Mouse (Mus musculus): ENCODE data around the gene Ssr3. TPM values are rescaled to one million over a fixed set of nuclear protein-coding genes. Genes with fewer than 3 reads are reported as not detected.

Ssr3 gene
- polyA plus RNA-seq, 1 experiment from 2014 or later, result 247 TPM

DNA sequence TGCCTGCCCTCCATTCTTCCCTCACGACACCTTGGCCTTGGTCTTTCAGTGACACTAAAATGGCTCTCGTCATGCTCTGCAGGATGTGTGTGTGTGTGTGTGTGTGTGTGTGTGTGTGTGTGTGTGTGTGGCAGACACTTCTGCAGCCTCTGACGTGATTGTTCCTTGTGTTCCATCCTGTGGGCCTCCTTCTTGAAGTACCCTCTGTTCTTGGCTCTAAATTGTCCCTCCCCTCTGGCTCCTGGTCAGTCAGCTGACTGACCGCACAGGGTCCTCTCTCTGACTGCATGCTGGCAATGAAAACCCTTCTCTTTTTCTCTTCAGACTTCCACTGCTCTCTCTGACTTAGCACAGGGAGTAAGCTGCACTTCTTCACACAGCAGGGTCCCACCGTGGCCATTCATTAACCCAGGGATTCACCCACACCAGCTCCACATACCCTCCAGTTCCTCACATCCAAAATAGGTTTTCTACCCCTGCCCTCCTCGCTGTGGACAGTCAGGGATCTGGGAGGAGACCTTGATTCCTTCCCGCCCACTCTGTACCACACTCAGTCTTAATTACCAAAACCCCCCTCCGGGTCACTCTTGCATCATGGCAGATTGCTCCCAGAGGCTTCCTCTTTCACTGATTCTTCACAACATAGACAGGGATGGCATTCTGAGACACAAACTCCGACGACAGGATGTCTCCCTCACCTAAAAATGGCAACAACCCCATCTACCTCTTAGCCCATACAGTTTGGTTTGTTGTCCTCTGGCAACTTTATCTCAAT, 39.0 kb downstream of the Ssr3 start:
- WGBS, result 78% methylated on average over 10 of the region's 10 CpGs
- Histone ChIP-seq H3K9me3 (no peaks in the 10 kb centered on the region), H3K4me1 (replicated peaks) (no peaks in the 10 kb centered on the region), H3K4me3 (replicated peaks) (no peak overlapping the region), H3K4me2 (no peak overlapping the region), H3K27me3 (no peaks in the 10 kb centered on the region), H3K9ac (replicated peaks) (no peak overlapping the region), H3K27ac (no peak overlapping the region), H3K36me3 (no peaks in the 10 kb centered on the region)
- ATAC-seq (ENCODE audit: insufficient number of reproducible peaks, insufficient read depth, low FRiP score, low TSS enrichment, low read depth), result no peak

DNA sequence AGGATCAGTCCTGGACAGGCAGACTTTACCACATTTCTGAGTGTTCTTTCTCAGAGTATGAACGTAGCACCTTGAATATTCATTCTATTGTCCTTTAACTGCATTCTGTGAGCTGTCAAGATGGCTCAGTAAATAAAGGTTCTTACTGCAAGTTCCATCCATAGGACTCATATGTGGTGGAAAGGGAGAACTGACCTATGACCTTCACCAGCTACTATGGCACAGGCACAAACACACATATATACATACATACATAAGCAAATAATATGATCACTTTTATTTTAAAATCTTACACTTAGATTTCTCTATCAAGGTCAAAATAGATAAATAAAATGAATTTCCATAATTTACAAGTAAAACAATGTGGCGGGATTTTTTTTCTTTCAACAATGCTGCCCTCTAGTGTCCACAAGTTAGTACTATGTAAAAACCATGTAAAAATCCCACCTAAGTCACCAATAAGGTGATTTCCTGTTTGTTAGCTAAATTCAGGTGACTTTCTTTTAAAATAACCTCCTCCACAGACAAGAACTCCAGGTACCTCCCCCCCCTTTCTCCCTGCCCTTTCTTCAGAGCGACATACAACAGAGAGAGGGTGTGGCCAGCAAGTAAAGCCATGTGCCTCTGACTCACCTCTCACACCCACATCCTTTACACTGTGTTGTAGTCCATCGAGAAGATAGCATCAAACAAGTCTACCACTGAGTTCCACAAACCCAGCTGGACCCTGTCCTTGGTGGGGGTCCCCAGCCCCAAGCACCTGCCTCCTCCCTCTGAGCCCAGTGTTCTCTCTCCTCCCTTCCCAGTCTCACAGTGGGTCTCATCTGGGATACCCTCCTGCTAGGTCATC, 39.9 kb downstream of the Ssr3 start:
- Histone ChIP-seq H3K36me3 (no peaks in the 10 kb centered on the region), H3K4me3 (replicated peaks) (no peak overlapping the region), H3K4me1 (replicated peaks) (no peaks in the 10 kb centered on the region), H3K4me2 (no peak overlapping the region), H3K9ac (replicated peaks) (no peak overlapping the region), H3K27ac (no peak overlapping the region), H3K9me3 (no peaks in the 10 kb centered on the region), H3K27me3 (no peaks in the 10 kb centered on the region)
- WGBS, result 46% methylated on average over 4 of the region's 4 CpGs
- ATAC-seq (ENCODE audit: insufficient number of reproducible peaks, insufficient read depth, low FRiP score, low TSS enrichment, low read depth), result no peak

DNA sequence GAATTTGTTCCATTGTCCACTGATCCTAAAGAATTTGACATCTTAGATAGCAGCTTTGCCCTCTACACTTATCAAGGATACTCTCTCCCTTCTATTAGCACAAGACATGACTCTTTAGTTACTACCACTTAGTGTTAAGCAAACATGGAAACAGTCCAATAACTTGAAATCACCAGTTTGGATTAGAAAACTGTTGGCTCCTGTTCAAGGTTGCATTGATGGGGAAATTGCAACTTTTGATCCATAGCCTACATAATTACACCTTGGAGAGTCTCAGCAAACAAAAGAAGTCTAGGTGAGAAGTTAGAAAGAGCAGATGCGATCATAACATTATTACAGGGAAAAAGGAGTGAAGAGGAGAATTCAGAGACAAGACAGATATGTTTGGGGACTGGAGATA, 46.2 kb downstream of the Ssr3 start:
- ATAC-seq (ENCODE audit: insufficient number of reproducible peaks, insufficient read depth, low FRiP score, low TSS enrichment, low read depth), result no peak
- H3K36me3 ChIP-seq, result no peaks in the 10 kb centered on the region
- no peaks in the 10 kb centered on the region for H3K27me3 ChIP-seq
- 94% methylated on average over 1 of the region's 1 CpGs for WGBS
- no peaks in the 10 kb centered on the region for H3K9me3 ChIP-seq
- H3K4me3 ChIP-seq (replicated peaks), result no peak overlapping the region
- no peak overlapping the region for H3K4me2 ChIP-seq
- H3K27ac ChIP-seq, result no peak overlapping the region
- no peaks in the 10 kb centered on the region for H3K4me1 ChIP-seq (replicated peaks)
- H3K9ac ChIP-seq (replicated peaks), result no peak overlapping the region

DNA sequence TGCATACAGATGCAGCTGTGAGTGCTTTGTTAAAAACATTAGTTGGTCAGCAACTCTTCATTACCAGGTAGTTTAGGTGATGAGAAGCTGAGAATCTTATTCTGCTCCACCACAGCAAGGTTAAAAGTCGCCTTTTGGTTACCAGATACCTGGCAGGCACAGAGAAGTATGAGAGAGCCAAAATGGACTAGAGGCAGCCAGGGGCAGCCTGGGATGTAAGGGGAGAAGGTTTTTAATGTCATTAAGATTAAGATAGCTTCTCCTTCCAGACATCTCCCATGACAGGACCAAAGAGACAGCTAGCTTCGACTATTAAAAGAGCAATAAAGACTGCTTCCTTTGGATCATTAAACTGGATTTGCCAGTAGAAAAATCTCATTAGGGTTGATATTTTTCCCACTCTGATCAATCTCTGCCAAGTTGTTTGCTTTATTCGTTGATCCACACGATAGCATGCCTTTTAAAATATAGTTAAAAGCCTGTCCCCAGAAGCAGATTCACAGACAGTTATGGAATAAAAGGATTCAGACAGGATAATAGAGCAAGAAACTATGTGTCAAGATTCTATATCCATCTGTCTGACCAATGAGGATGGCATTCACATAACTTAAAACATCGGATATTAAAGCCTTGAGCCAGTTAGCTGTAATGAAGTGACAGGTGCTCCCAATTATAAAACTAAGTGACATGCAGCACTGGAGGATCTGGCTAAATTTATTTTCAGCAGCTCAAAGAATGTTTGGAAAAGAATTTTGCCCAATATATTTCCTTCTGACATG, 52.1 kb downstream of the Ssr3 start:
- ATAC-seq (ENCODE audit: insufficient number of reproducible peaks, insufficient read depth, low FRiP score, low TSS enrichment, low read depth), result no peak

DNA sequence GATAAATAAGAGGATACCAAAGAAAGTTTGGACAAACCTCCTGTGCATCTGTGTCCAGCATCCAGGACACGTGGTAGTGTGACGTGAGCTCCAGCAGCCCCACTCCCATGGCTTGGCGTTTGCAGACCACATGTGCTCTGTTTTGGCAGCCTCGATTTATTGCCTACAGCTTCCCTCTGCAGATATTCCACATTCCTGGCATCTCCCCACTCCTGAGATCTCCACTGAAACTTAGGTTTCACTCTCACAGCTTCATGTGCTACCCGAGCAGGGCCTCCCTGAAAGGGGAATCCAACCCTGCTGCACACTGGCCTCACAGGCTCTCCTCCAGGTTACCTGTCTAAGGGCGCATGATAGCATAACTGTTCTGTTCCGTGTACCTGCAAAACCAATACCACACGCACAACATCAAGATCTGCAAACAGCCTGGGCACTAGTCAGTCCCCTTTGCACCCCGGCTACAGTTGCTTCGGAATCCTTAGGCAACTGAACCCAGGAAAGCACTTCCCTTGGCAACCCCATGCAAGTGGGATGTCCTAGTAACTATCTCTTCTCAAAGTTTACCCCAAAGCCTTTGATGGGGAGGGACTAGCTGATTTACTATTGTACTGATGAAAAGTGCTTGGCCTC, 54.5 kb downstream of the Ssr3 start:
- peak; percentile 78 for ATAC-seq (ENCODE audit: insufficient number of reproducible peaks, insufficient read depth, low FRiP score, low TSS enrichment, low read depth)
- no peaks in the 10 kb centered on the region for H3K9me3 ChIP-seq
- H3K27ac ChIP-seq, result 0 out of 2 replicates have a peak overlapping the region, but pooled peaks have one; percentile 45
- peaks cover 6% of the 10 kb centered on the region; the same call in 1 of the 2 replicates for H3K4me1 ChIP-seq (replicated peaks)
- H3K27me3 ChIP-seq, result no peaks in the 10 kb centered on the region
- 52% methylated on average over 10 of the region's 10 CpGs for WGBS
- H3K4me3 ChIP-seq (replicated peaks), result no peak overlapping the region
- no peak overlapping the region for H3K4me2 ChIP-seq
- H3K9ac ChIP-seq (replicated peaks), result no peak overlapping the region
- no peaks in the 10 kb centered on the region for H3K36me3 ChIP-seq

More for the DNA sequence above, 52.1 kb downstream of the Ssr3 start:
- 71% methylated on average over 5 of the region's 5 CpGs for WGBS
- Histone ChIP-seq H3K9me3 (no peaks in the 10 kb centered on the region), H3K9ac (replicated peaks) (no peak overlapping the region), H3K4me1 (replicated peaks) (peaks cover 6% of the 10 kb centered on the region; the same call in 1 of the 2 replicates), H3K36me3 (no peaks in the 10 kb centered on the region), H3K4me2 (no peak overlapping the region), H3K27me3 (no peaks in the 10 kb centered on the region), H3K27ac (no peak overlapping the region), H3K4me3 (replicated peaks) (no peak overlapping the region)

Other genes with a start within 250 kb of the Ssr3 start
- gene Tiparp, start 135.8 kb upstream of the Ssr3 start, polyA plus RNA-seq (2016; fragmentation: Nextera tagmentation; extraction: Ambion mirVana), result 26.8 and 35.6 TPM in 2 replicates

Measured in limb, embryonic 12.5 days (tissue).